Mouse (Mus musculus) fat pad, adult 2 months (tissue): Measurements from ENCODE around the gene Tspan1.

Experiments used
- DNase-seq: peaks from one replicate; pipeline ENCODE4 v3.0.0-alpha.2; 2011; ENCODE audit warnings: low read depth, low spot score; ENCODE audit errors: extremely low read depth

Tspan1 gene

GRCm38 (mm10) chr4:116168617-116169352 is 1.4 kb upstream of the Tspan1 start:
- no peak for DNase-seq

- DNase-seq = no peak
Observed at GRCm38 (mm10) chr4:116165708-116166407, 1.5 kb downstream of the Tspan1 start.

- DNase-seq = no peak
Observed at GRCm38 (mm10) chr4:116164759-116165554, 2.4 kb downstream of the Tspan1 start.

GRCm38 (mm10) chr4:116162142-116162541 is 5.3 kb downstream of the Tspan1 start:
- no peak for DNase-seq

- no peak for DNase-seq
Observed at GRCm38 (mm10) chr4:116160769-116161168, 6.6 kb downstream of the Tspan1 start.

- DNase-seq = no peak
Observed at GRCm38 (mm10) chr4:116159912-116160311, 7.5 kb downstream of the Tspan1 start.

GRCm38 (mm10) chr4:116157882-116158281 is 9.5 kb downstream of the Tspan1 start:
- DNase-seq = no peak

GRCm38 (mm10) chr4:116152702-116153101 is 14.7 kb downstream of the Tspan1 start:
- no peak for DNase-seq

- DNase-seq = no peak
Observed at GRCm38 (mm10) chr4:116151238-116151637, 16.2 kb downstream of the Tspan1 start, which contains the start of gene Lurap1. Gene Lurap1 (minus strand): TSS chr4:116151338.

GRCm38 (mm10) chr4:116150862-116151221 is 16.6 kb downstream of the Tspan1 start:
- DNase-seq = no peak

GRCm38 (mm10) chr4:116150156-116150861 is 17.1 kb downstream of the Tspan1 start:
- no peak for DNase-seq

GRCm38 (mm10) chr4:116149812-116150155 is 17.6 kb downstream of the Tspan1 start:
- DNase-seq = no peak

GRCm38 (mm10) chr4:116143891-116144717 is 23.3 kb downstream of the Tspan1 start:
- no peak for DNase-seq

- DNase-seq = peak; percentile 72
Observed at GRCm38 (mm10) chr4:116143317-116143811, 24.0 kb downstream of the Tspan1 start.

GRCm38 (mm10) chr4:116142269-116142668 is 25.1 kb downstream of the Tspan1 start:
- peak; percentile 68 for DNase-seq

GRCm38 (mm10) chr4:116141736-116142135 is 25.7 kb downstream of the Tspan1 start:
- no peak for DNase-seq

GRCm38 (mm10) chr4:116140801-116141574 is 26.4 kb downstream of the Tspan1 start:
- DNase-seq = no peak

- no peak for DNase-seq
Observed at GRCm38 (mm10) chr4:116137421-116137996, 29.9 kb downstream of the Tspan1 start.

- no peak for DNase-seq
Observed at GRCm38 (mm10) chr4:116134990-116135389, 32.4 kb downstream of the Tspan1 start.
